Mouse (Mus musculus): ENCODE results near the gene Zbtb34. TPM values are rescaled to one million over a fixed set of nuclear protein-coding genes. Genes with fewer than 3 reads are reported as not detected.

The Zbtb34 gene
- polyA plus RNA-seq, 2 experiments from 2014 or later = 0.66 to 1.2 TPM

DNA sequence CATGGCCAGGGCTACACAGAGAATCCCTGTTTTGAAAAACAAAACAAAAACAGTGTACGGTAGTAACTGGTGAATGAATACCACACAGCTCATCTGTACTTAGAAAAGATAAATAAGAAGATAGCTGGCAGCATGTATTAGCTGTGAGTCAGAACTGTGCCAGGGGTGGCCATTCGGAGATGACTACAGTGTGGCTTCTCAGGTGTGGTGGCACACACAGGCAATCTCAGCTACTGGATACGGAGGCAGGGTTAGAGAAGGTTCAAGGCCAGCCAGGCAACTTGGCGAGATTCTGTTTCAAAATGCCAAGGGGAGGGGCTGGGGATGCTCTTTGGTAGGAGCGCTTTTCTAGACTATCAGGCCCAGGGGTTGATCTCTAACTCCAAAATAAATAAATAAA lies 14.6 kb upstream of the Zbtb34 start:
- no peak for ATAC-seq

GRCm38 (mm10) chr2:33444862-33445261 lies 13.7 kb upstream of the Zbtb34 start:
- ATAC-seq = no peak

DNA sequence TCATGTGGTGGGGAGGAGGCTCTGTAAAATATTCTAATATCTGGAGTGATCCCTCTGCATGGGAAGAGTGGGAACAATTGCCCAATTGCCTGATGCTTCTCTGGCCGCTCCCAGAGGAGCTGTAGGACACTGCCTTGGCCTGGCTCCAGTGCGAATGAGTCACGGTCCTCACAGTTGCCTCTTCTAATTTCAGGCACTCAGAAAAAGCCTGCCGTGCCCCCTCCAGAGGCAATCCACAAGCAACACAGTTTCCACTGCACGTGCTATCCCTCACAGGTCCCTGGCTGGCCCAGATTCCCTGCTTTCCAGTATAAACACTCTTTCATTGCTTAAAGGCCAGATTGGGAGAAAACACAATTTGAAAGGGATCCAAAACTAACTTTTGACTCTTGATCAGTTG lies 13.2 kb upstream of the Zbtb34 start:
- no peak for ATAC-seq

DNA sequence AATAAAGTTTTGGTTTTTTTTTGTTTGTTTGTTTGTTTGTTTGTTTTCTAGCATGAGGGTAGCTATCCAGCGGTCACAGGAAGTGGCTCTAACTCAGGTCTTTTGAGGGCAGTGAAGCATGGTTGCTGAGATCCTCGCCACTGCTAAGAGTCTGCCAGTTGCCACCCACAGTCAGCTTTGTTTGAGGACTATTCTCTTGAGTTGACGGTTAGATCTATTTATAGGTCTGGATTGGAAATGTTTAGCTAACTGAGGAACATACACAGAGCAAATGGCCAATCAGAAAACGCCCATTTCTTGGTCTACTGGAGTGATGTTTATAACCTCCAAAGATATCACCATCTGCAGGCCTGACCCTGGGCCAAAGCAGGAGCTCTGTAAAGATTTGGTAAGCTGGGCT lies 11.6 kb upstream of the Zbtb34 start:
- ATAC-seq = no peak

GRCm38 (mm10) chr2:33440893-33441292 lies 9.8 kb upstream of the Zbtb34 start:
- ATAC-seq = no peak

- ATAC-seq = no peak
Observed at GRCm38 (mm10) chr2:33439980-33440670, 9.0 kb upstream of the Zbtb34 start.

- no peak for ATAC-seq
Observed at GRCm38 (mm10) chr2:33439471-33439881, 8.4 kb upstream of the Zbtb34 start.

DNA sequence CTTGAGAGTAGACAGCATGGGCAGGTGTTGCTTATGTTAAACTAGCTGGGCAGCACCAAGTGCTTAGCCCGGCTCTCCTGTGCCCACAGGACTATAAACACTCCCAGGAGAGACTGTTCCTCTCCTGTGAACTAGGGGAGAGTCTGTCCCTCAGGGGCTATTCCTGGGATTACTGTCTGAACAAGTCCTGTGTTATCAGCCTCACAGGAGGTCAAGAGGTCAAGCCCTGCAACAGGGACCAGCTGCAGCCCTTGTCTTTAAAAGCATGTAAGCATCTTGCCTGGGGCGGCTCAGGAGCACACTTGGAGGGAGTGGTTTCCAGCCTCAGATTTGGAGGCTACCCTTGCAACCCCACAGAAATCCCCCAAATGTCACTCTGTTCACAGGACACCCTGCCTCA lies 7.3 kb upstream of the Zbtb34 start:
- ATAC-seq = no peak

DNA sequence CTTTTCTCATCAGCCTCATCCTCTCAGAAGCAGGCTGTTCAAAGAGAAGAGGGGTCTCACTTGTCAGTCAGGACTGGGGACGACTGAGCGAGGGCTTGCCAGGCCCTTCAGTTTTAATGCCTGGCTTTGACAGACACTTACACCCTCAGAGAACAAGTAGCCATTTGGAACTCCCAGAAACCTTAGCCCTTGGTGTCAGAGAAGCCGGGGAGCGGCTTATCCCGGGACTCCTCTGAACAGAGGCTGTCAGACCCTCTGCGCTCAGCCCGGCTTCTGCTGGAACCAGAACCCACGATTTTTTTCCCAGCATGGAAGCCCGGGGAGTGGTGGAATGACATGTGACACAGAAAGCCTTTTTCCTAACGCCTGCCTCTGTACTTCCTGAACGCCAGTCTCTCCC lies 6.1 kb upstream of the Zbtb34 start:
- no peak for ATAC-seq

GRCm38 (mm10) chr2:33436035-33436580 lies 5.0 kb upstream of the Zbtb34 start:
- ATAC-seq = no peak

DNA sequence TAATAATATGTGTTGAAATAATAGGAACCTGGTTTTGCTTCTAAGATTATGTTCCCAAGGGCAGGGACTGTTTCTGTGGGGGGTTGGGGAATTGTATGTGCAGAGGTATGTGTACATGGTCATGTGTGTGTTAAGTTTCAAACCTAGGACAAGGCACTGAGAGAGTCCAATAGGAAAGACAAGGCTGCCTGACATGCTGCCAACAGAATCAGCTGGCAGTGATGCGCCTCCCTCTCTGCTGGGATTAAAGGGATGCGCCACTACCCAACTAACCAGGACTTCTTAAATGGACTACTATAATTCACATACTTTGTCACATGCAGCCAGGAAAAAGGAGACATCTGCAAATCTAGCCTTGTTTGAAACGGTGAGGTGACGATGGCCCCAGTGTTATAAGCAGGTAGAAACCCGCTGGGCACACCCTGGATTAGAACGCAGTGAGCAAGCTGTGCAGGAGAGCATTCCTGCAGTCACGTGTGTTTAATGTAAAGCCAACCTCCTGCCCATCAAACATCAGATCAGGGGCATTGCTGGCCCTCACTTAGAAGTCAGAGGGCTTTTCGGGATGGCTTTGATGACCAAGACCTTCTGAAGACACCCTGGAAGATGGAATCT lies 4.0 kb upstream of the Zbtb34 start:
- no peak for ATAC-seq

DNA sequence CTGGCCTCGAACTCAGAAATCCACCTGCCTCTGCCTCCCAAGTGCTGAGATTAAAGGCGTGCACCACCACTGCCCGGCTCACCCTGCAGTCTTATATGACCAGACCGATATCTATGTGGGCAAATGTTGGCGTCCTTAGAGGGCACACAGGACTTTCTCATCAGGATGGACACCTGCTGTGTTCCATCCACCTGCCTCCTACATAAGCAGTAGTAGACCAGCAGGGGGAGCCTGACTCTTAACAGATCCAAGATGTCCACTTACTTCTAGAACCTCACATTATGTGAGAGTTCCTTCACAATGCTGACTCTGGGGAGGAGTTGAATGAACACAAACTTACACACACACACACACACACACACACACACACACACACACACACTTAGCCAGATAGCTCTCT lies 1.8 kb upstream of the Zbtb34 start:
- ATAC-seq = no peak

DNA sequence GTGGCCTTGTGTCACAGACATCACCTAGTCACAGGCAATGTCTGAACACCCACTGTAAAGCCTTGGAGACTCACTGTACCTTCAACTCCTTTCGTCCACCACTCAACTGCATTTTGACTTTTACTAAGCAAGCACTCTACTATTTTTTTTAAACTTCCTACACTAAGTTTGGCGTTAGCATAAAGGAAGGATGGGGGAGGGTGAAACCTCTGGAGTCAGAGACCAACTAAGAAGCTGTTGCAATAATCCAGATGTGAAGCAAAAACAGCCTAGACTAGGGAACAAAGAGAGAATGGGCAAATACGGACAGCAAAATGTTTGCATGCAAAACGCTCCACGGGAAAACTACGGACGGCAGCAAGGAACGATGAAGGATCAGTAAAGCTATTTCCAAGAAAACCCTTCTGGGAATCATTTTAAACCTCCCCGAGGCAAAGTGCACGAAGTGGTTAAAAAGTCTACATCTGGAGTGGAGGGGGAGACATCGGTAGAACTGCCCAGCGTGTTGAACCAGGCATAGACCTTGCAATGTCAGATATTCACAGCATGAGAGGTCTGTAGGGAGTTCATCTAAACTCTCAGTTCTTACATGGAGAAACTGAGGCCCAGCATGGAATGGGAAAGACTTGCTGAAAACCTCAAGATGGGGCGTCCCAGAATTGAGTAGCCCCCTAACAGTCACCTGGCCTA lies 898 bp downstream of the Zbtb34 start:
- ATAC-seq = no peak

DNA sequence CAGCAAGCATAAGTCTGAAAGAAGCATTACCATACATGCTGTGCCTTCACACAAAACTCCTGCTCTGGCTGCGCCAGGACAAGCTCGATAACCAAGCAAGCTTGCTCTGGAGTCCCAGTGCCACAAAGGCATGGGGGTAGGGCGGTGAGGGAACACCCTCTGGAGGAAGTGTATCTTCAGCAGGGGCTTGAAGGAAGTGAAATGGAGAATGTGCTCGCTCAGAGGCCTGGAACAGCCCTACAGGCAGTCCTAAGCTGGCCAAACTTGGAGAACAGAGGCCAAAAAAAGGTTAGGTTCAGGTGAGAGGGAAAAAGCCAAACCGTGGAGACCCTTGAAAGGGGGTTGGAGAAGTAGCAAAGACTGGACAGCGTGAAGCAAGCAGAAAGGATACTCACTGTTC lies 1.8 kb downstream of the Zbtb34 start:
- no peak for ATAC-seq

DNA sequence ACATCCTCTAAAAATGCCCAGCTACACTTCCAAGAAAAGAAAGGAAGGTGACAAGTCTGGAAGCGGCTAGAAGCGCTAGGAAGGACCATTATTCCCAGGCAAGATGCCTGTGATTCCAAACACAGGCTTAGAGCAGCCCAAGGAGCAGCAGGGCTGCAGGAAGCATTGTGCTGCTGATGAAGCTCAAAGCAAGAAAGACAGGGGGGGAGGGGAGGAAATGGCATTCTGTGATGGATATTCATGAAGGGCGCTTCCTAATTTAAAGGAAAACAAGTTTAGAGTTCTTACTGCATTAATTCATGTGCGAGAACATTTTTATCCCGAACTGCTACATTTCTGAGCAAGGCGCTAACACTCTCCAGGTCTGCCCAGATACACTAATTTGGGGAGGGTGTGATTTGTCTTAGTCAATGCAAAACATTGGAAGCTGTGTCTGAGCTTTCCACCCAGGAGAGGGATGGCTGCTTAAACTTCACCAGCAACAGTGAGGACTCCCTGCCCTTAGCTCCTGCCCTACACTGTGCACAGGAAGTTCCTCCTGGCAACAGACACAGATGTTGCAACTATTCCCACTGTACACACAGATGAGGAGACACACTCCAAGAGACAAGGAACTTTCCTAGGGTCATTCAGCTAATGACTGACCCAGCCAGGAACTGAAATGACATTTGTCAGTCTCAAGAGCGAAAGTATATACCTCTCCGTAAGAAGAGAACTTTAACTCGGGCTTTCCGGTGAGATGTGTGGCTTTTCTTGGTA lies 4.3 kb downstream of the Zbtb34 start:
- no peak for ATAC-seq

GRCm38 (mm10) chr2:33417454-33417853 lies 13.7 kb downstream of the Zbtb34 start:
- ATAC-seq = no peak

GRCm38 (mm10) chr2:33414019-33414418 lies 17.1 kb downstream of the Zbtb34 start:
- no peak for ATAC-seq

DNA sequence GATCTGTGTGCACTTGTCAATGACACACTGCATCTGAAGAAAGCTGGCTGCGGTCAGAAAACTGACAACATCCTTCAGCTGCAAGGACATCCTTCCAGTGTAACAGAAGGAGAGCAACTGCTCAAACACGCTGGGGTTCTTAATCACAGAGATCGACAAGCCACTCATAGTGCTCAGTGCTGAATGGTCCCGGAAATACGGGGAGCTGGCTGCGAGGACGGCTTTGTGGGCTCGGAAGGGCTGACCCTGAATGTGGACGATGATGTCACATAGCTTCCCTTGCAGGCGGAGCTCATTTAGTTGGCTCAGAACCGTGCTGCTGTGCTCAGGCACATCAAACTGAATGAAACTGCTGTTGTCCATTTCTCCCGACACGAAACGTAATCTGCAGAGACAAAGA lies 19.0 kb downstream of the Zbtb34 start:
- no peak for ATAC-seq

- ATAC-seq = no peak
Observed at GRCm38 (mm10) chr2:33403511-33404003, 27.6 kb downstream of the Zbtb34 start.

- ATAC-seq = no peak
Observed at GRCm38 (mm10) chr2:33402638-33403037, 28.5 kb downstream of the Zbtb34 start.

GRCm38 (mm10) chr2:33402236-33402635 lies 28.9 kb downstream of the Zbtb34 start:
- ATAC-seq = no peak

- no peak for ATAC-seq
Observed at GRCm38 (mm10) chr2:33401217-33401616, 29.9 kb downstream of the Zbtb34 start.

DNA sequence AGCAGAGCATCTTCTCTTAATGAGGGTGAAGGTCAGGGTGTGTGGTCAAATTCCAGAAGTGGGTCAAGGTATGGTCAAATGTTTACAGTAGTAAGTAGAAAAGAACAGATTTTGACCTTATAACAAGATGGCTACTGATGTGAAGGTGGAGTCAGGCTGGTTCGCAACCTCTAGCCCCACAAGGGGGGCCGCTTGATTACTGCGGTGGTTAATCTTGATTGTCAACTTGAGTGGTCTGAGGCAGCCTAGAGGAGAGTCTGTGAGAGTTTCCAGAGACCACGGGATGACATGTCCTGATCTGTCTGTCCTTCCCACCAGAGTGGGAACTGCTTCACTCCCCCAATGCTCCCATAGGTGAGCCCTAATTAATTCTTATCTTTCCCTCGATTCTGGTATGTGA lies 30.6 kb downstream of the Zbtb34 start:
- ATAC-seq = no peak

Measured in activated CD4-positive, CD25-positive, alpha-beta regulatory T cell, adult 4 months (primary cell).